Mouse (Mus musculus): Measurements from ENCODE around the gene C530025M09Rik. TPM values are rescaled to one million over a fixed set of nuclear protein-coding genes. Genes with fewer than 3 reads are reported as not detected.

Gene C530025M09Rik
- total RNA-seq (2014; rRNA removed), result 0.42 TPM in 1 of 2 replicates, not detected in the other
- 1.8 and 2.3 TPM in 2 replicates for polyA plus RNA-seq (2015; fragmentation: Nextera tagmentation; extraction: Ambion mirVana)

GRCm38 (mm10) chr2:149830536-149831458 lies at the start of gene C530025M09Rik:
Gene C530025M09Rik, minus strand, starts transcription at chr2:149831213.
- WGBS, result 0% methylated on average over 64 of the region's 82 CpGs
- TF ChIP-seq CTCF (IDR thresholded peaks at IDR 0.05), result no peak

GRCm38 (mm10) chr2:149877954-149878353 lies 46.9 kb upstream of the C530025M09Rik start:
- 75% methylated on average over 2 of the region's 2 CpGs for WGBS
- DNase-seq (ENCODE audit: low spot score) (no peak), ATAC-seq (ENCODE audit: low FRiP score) (no peak)
- no peak for TF ChIP-seq CTCF (IDR thresholded peaks at IDR 0.05)
- Histone ChIP-seq H3K27ac (ENCODE audit: low read depth, low read length) (no peak overlapping the region), H3K9me3 (ENCODE audit: low read length) (no peaks in the 10 kb centered on the region), H3K4me3 (ENCODE audit: low read depth, low read length) (no peak overlapping the region), H3K9ac (replicated peaks; ENCODE audit: low read length, poor library complexity, severe bottlenecking) (no peak overlapping the region), H3K4me2 (ENCODE audit: low read depth, low read length, poor library complexity, severe bottlenecking) (no peak overlapping the region), H3K36me3 (ENCODE audit: insufficient read depth, low read length) (no peaks in the 10 kb centered on the region), H3K4me1 (ENCODE audit: insufficient read depth, low read length) (no peaks in the 10 kb centered on the region), H3K27me3 (ENCODE audit: insufficient read depth, low read length) (no peaks in the 10 kb centered on the region)

More at GRCm38 (mm10) chr2:149830536-149831458, at the start of gene C530025M09Rik:
- ATAC-seq (ENCODE audit: low FRiP score) (peak; percentile 79), DNase-seq (ENCODE audit: low spot score) (peak; percentile 46)
- Histone ChIP-seq H3K4me2 (ENCODE audit: low read depth, low read length, poor library complexity, severe bottlenecking) (peak within 1 kb of the TSS; percentile 96), H3K27me3 (ENCODE audit: insufficient read depth, low read length) (no peaks in the 10 kb centered on the region), H3K9me3 (ENCODE audit: low read length) (no peaks in the 10 kb centered on the region), H3K9ac (replicated peaks; ENCODE audit: low read length, poor library complexity, severe bottlenecking) (peak within 1 kb of the TSS; percentile 66), H3K27ac (ENCODE audit: low read depth, low read length) (peak within 1 kb of the TSS; percentile 14; the same call in 1 of the 2 replicates), H3K4me3 (ENCODE audit: low read depth, low read length) (peak within 1 kb of the TSS; percentile 75), H3K4me1 (ENCODE audit: insufficient read depth, low read length) (no peaks in the 10 kb centered on the region), H3K36me3 (ENCODE audit: insufficient read depth, low read length) (no peaks in the 10 kb centered on the region)

GRCm38 (mm10) chr2:149873346-149873745 lies 42.3 kb upstream of the C530025M09Rik start:
- no peak for DNase-seq (ENCODE audit: low spot score)
- no peaks in the 10 kb centered on the region for H3K9me3 ChIP-seq (ENCODE audit: low read length)
- H3K4me2 ChIP-seq (ENCODE audit: low read depth, low read length, poor library complexity, severe bottlenecking), result no peak overlapping the region
- no peak overlapping the region for H3K4me3 ChIP-seq (ENCODE audit: low read depth, low read length)
- H3K36me3 ChIP-seq (ENCODE audit: insufficient read depth, low read length), result no peaks in the 10 kb centered on the region
- H3K27me3 ChIP-seq (ENCODE audit: insufficient read depth, low read length), result no peaks in the 10 kb centered on the region
- no peaks in the 10 kb centered on the region for H3K4me1 ChIP-seq (ENCODE audit: insufficient read depth, low read length)
- no peak for TF ChIP-seq CTCF (IDR thresholded peaks at IDR 0.05)
- no peak overlapping the region for H3K27ac ChIP-seq (ENCODE audit: low read depth, low read length)
- WGBS, result 97% methylated on average over 3 of the region's 3 CpGs
- no peak overlapping the region for H3K9ac ChIP-seq (replicated peaks; ENCODE audit: low read length, poor library complexity, severe bottlenecking)
- no peak for ATAC-seq (ENCODE audit: low FRiP score)

DNA sequence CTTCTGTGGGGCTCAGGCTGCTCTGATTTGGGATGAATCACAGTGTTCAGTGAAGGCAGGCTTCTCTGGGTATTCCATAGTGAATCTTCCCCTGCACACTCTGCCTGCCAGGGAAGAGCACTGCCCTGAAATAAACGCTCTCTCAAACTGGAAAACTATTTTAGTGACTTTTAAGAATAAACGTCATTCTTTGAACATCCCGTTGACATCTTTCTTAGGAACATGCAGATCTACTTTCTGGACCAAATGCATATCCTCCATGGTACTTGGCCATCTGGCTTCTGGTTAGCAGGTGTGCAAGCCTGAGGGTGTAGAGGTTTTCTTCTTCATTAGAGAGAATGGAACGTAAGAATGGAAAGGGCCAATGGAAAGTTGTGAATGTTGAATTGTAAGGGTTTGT lies 41.5 kb upstream of the C530025M09Rik start:
- WGBS, result 92% methylated on average over 4 of the region's 4 CpGs
- TF ChIP-seq CTCF (IDR thresholded peaks at IDR 0.05), result no peak
- Histone ChIP-seq H3K27me3 (ENCODE audit: insufficient read depth, low read length) (no peaks in the 10 kb centered on the region), H3K4me1 (ENCODE audit: insufficient read depth, low read length) (no peaks in the 10 kb centered on the region), H3K4me2 (ENCODE audit: low read depth, low read length, poor library complexity, severe bottlenecking) (no peak overlapping the region), H3K9ac (replicated peaks; ENCODE audit: low read length, poor library complexity, severe bottlenecking) (no peak overlapping the region), H3K36me3 (ENCODE audit: insufficient read depth, low read length) (no peaks in the 10 kb centered on the region), H3K4me3 (ENCODE audit: low read depth, low read length) (no peak overlapping the region), H3K9me3 (ENCODE audit: low read length) (no peaks in the 10 kb centered on the region), H3K27ac (ENCODE audit: low read depth, low read length) (no peak overlapping the region)
- ATAC-seq (ENCODE audit: low FRiP score) (no peak), DNase-seq (ENCODE audit: low spot score) (no peak)

DNA sequence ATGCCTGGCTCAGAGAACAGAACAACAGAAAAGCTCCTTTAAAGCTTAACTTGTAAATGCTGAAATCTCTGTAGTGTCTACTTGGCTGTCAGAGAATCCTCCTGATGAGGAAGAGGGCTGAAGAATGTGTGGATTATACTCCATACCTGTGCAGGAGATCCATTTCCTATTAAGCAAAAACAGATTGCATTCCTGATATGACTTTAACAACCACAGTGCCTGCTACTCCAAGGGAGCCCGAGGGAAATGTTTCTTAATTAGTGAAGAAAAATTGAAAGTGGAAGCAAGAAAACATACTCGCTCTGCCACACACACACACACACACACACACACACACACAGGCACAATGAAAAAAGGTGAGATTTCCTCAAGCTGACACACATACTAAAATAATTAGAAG lies 39.5 kb upstream of the C530025M09Rik start:
- 59% methylated on average over 2 of the region's 2 CpGs for WGBS
- Histone ChIP-seq H3K4me2 (ENCODE audit: low read depth, low read length, poor library complexity, severe bottlenecking) (no peak overlapping the region), H3K9ac (replicated peaks; ENCODE audit: low read length, poor library complexity, severe bottlenecking) (no peak overlapping the region), H3K27me3 (ENCODE audit: insufficient read depth, low read length) (no peaks in the 10 kb centered on the region), H3K9me3 (ENCODE audit: low read length) (no peaks in the 10 kb centered on the region), H3K27ac (ENCODE audit: low read depth, low read length) (no peak overlapping the region), H3K4me3 (ENCODE audit: low read depth, low read length) (no peak overlapping the region), H3K36me3 (ENCODE audit: insufficient read depth, low read length) (no peaks in the 10 kb centered on the region), H3K4me1 (ENCODE audit: insufficient read depth, low read length) (no peaks in the 10 kb centered on the region)
- peak; percentile 61 for DNase-seq (ENCODE audit: low spot score)
- TF ChIP-seq CTCF (IDR thresholded peaks at IDR 0.05), result no peak
- ATAC-seq (ENCODE audit: low FRiP score), result no peak

DNA sequence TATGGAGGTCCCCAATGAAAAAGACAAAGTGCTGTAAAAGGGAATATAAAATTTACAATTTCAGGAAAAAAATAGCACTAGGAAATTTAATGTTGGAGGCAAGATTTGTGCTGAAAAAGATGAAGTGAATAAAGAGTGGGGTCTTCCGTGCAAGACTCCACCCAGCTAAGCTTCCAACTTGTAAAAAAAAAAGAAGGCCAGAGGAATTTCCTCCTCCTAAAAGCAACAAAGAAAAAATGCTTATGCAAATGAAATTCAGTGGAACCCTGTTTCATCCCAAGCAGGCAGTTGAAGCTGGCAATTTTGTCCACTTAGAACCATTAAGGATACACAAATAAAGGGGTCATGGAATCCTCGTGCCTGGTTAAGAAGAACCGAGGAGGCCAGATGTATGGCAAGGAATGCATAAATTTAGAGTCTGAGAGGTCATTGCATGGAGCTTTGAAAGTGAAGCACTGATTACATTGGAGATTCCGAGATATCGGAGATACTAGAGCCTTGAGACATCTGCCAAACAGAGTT lies 35.0 kb upstream of the C530025M09Rik start:
- Histone ChIP-seq H3K27me3 (ENCODE audit: insufficient read depth, low read length) (no peaks in the 10 kb centered on the region), H3K4me1 (ENCODE audit: insufficient read depth, low read length) (no peaks in the 10 kb centered on the region), H3K4me2 (ENCODE audit: low read depth, low read length, poor library complexity, severe bottlenecking) (no peak overlapping the region), H3K9me3 (ENCODE audit: low read length) (no peaks in the 10 kb centered on the region), H3K27ac (ENCODE audit: low read depth, low read length) (no peak overlapping the region), H3K36me3 (ENCODE audit: insufficient read depth, low read length) (no peaks in the 10 kb centered on the region), H3K4me3 (ENCODE audit: low read depth, low read length) (no peak overlapping the region), H3K9ac (replicated peaks; ENCODE audit: low read length, poor library complexity, severe bottlenecking) (no peak overlapping the region)
- 77% methylated on average over 5 of the region's 5 CpGs for WGBS
- no peak for DNase-seq (ENCODE audit: low spot score)
- TF ChIP-seq CTCF (IDR thresholded peaks at IDR 0.05), result no peak
- ATAC-seq (ENCODE audit: low FRiP score), result no peak
